Mouse (Mus musculus) thymus, adult 18-20 months (tissue): ENCODE measurements around the gene Tas2r134.

Experiments
- DNase-seq, 2 experiments: peaks; one replicate each; pipeline ENCODE4 v3.0.0; 2022; ENCODE audit warnings: mixed read lengths in 2 of 2

The Tas2r134 gene

GRCm38 (mm10) chr2:51627211-51627610, at the start of gene Tas2r134:
Gene Tas2r134 (plus strand): TSS chr2:51627511.
- DNase-seq, result no peak

- no peak for DNase-seq
Observed at GRCm38 (mm10) chr2:51579767-51580166, 47.5 kb upstream of the Tas2r134 start.

GRCm38 (mm10) chr2:51584050-51585046, 43.0 kb upstream of the Tas2r134 start:
- DNase-seq, result no peak

- no peak for DNase-seq
Observed at GRCm38 (mm10) chr2:51588336-51588735, 39.0 kb upstream of the Tas2r134 start.

GRCm38 (mm10) chr2:51588895-51589294, 38.4 kb upstream of the Tas2r134 start:
- DNase-seq, result no peak

GRCm38 (mm10) chr2:51589627-51590026, 37.7 kb upstream of the Tas2r134 start:
- no peak for DNase-seq

GRCm38 (mm10) chr2:51590308-51590707, 37.0 kb upstream of the Tas2r134 start:
- DNase-seq, result no peak

GRCm38 (mm10) chr2:51592157-51592556, 35.2 kb upstream of the Tas2r134 start:
- no peak for DNase-seq

GRCm38 (mm10) chr2:51599473-51600201, 27.7 kb upstream of the Tas2r134 start:
- no peak for DNase-seq

GRCm38 (mm10) chr2:51600202-51600487, 27.2 kb upstream of the Tas2r134 start:
- no peak for DNase-seq

GRCm38 (mm10) chr2:51600873-51601272, 26.4 kb upstream of the Tas2r134 start:
- no peak for DNase-seq

- no peak for DNase-seq
Observed at GRCm38 (mm10) chr2:51610305-51610704, 17.0 kb upstream of the Tas2r134 start.

- no peak for DNase-seq
Observed at GRCm38 (mm10) chr2:51610897-51611296, 16.4 kb upstream of the Tas2r134 start.

- DNase-seq, result no peak
Observed at GRCm38 (mm10) chr2:51613716-51614115, 13.6 kb upstream of the Tas2r134 start.

- no peak for DNase-seq
Observed at GRCm38 (mm10) chr2:51621931-51622330, 5.4 kb upstream of the Tas2r134 start.

GRCm38 (mm10) chr2:51626007-51626406, 1.3 kb upstream of the Tas2r134 start:
- DNase-seq, result no peak

GRCm38 (mm10) chr2:51631428-51631827, 4.1 kb downstream of the Tas2r134 start:
- DNase-seq, result no peak

- no peak for DNase-seq
Observed at GRCm38 (mm10) chr2:51637681-51638080, 10.4 kb downstream of the Tas2r134 start.

GRCm38 (mm10) chr2:51641635-51642034, 14.3 kb downstream of the Tas2r134 start:
- no peak for DNase-seq

GRCm38 (mm10) chr2:51643244-51644139, 16.2 kb downstream of the Tas2r134 start:
- no peak for DNase-seq

GRCm38 (mm10) chr2:51647972-51648371, 20.7 kb downstream of the Tas2r134 start:
- no peak for DNase-seq

- DNase-seq, result no peak
Observed at GRCm38 (mm10) chr2:51649887-51650286, 22.6 kb downstream of the Tas2r134 start.

- DNase-seq, result no peak
Observed at GRCm38 (mm10) chr2:51652086-51652485, 24.8 kb downstream of the Tas2r134 start.
